In the genomic region with DNA sequence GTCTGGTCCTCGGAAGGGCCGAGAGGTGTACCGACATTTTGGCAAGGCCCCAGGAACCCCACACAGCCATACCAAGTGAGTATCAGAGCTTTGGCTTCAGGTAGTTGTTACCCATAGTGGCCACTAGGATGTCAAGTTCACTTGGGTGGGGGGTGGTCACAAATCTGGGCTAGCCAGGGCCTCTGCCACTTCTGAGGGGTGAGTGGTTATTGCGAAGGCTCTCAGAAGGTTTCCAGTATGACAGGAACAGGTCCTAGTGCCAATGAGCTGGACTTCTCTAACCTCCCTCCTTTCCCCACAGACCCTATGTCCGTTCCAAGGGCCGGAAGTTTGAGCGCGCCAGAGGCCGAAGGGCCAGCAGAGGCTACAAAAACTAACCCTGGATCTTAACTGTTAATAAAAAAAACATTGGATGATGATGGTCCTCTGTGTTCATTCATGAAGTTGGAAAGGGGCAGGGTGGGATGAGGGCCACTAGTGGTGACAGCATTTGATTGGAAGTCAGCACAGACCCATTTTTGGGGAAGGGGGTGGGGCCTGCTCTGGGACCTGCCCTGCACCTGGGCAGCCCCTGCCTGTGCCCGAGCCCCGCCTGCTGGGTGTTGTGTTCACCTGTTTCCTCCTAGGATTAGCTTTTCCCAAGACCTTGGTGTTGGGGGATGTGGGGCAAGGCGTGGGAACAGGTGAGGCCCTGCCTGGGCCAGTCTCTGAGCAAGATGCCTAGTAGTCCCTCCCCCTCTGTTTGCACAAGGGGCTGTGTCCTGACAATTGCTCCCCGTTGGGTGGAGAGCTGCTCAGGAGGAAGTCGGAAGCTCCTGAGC, we compare ENCODE assay signal across 8 mouse cellular contexts. TPM values are rescaled to one million over a fixed set of nuclear protein-coding genes. Genes with fewer than 3 reads are reported as not detected.
DNase-seq lines count a peak whose midpoint lies in the region; ATAC-seq and TF ChIP-seq lines count a peak whose summit lies in the region.

A gene (plus strand): TSS at position 800 of the 821 bp plus-strand sequence.

- no peaks in the 10 kb centered on the region for H3K9me3 ChIP-seq in heart, embryonic 12.5 days (replicated peaks)
- H3K9me3 ChIP-seq in limb, embryonic 13.5 days: no peaks in the 10 kb centered on the region

- DNase-seq in heart, adult 2 months: peak in 1 of 2 experiments; percentile 25
- DNase-seq in urinary bladder, postnatal 10 days (ENCODE audit: low spot score): peak; percentile 9
- DNase-seq in urinary bladder, adult 2 months (ENCODE audit: low spot score): no peak
- no peak for DNase-seq in spleen, adult 18-20 months
- no peak for DNase-seq in natural killer cell, adult 2 months (ENCODE audit: low spot score in 2 of 2)
- no peak for DNase-seq in retina, postnatal 1 day

- intact Hi-C loops in heart, adult 2 months (cut with DNase I): loop anchor here (5.0 kb wide), 1 partner anchor 87 kb away; no protein-coding TSS in a partner anchor

- TF ChIP-seq EP300 in heart, adult 2 months (IDR thresholded peaks at IDR 0.05; ENCODE audit: insufficient read depth, low read depth, low read length): no peak

- H3K79me2 ChIP-seq in heart, adult 2 months (replicated peaks; ENCODE audit: control insufficient read depth, insufficient read depth, low read length): no peaks in the 10 kb centered on the region; the same call in 1 of the 2 replicates

- peaks cover 8% of the 10 kb centered on the region for H3K4me1 ChIP-seq in heart, adult 2 months (ENCODE audit: control insufficient read depth, insufficient read depth, low read length)
- H3K4me1 ChIP-seq in heart, embryonic 12.5 days (replicated peaks): peaks cover 33% of the 10 kb centered on the region
- H3K4me1 ChIP-seq in limb, embryonic 13.5 days: peaks cover 40% of the 10 kb centered on the region

- H3K36me3 ChIP-seq in heart, adult 2 months (ENCODE audit: control insufficient read depth, insufficient read depth, low read length): peaks cover 3% of the 10 kb centered on the region
- peaks cover 67% of the 10 kb centered on the region for H3K36me3 ChIP-seq in heart, embryonic 12.5 days
- peaks cover 66% of the 10 kb centered on the region for H3K36me3 ChIP-seq in limb, embryonic 13.5 days

- no peak within 1 kb of the TSS for H3K27ac ChIP-seq in heart, adult 2 months
- H3K27ac ChIP-seq in heart, embryonic 12.5 days (ENCODE audit: poor library complexity, severe bottlenecking): no peak within 1 kb of the TSS
- no peak within 1 kb of the TSS; the same call in 1 of the 2 replicates for H3K27ac ChIP-seq in limb, embryonic 13.5 days

- ATAC-seq in heart, embryonic 12.5 days (ENCODE audit: insufficient number of reproducible peaks, low FRiP score): no peak
- no peak for ATAC-seq in limb, embryonic 13.5 days (ENCODE audit: low FRiP score, low read depth)

- no peak within 1 kb of the TSS; the same call in 1 of the 2 replicates for H3K4me2 ChIP-seq in heart, embryonic 12.5 days
- H3K4me2 ChIP-seq in limb, embryonic 13.5 days (replicated peaks): peak within 1 kb of the TSS; percentile 87; the same call in 1 of the 2 replicates

- WGBS in heart, adult 2 months: 73% methylated on average over 14 of the region's 14 CpGs
- WGBS in heart, embryonic 12.5 days: 78% methylated on average over 14 of the region's 14 CpGs
- 80% methylated on average over 14 of the region's 14 CpGs for WGBS in limb, embryonic 13.5 days

- H3K4me3 ChIP-seq in heart, adult 2 months: no peak within 1 kb of the TSS
- no peak within 1 kb of the TSS for H3K4me3 ChIP-seq in heart, embryonic 12.5 days
- H3K4me3 ChIP-seq in limb, embryonic 13.5 days: no peak within 1 kb of the TSS

- TF ChIP-seq CTCF in heart, adult 2 months (IDR thresholded peaks at IDR 0.05): peak; percentile 35

- no peak for TF ChIP-seq POLR2A in heart, adult 2 months (IDR thresholded peaks at IDR 0.05; ENCODE audit: insufficient read depth, low read depth, low read length)

- H3K9ac ChIP-seq in heart, adult 2 months (ENCODE audit: low read depth, low read length): no peak within 1 kb of the TSS
- no peak within 1 kb of the TSS for H3K9ac ChIP-seq in heart, embryonic 12.5 days
- H3K9ac ChIP-seq in limb, embryonic 13.5 days: peak within 1 kb of the TSS; percentile 99; the same call in 1 of the 2 replicates

- no peaks in the 10 kb centered on the region for H3K27me3 ChIP-seq in heart, adult 2 months (ENCODE audit: control insufficient read depth, insufficient read depth, low read length)
- no peaks in the 10 kb centered on the region for H3K27me3 ChIP-seq in heart, embryonic 12.5 days (replicated peaks)
- no peaks in the 10 kb centered on the region for H3K27me3 ChIP-seq in limb, embryonic 13.5 days

RNA-seq across cellular contexts. Expression of the gene that starts here (rescaled TPM):
- total RNA-seq in heart, adult 2 months (2021): under 1 TPM; 0.13 to 0.34 TPM
- 0.64 and 1.1 TPM in 2 replicates for polyA plus RNA-seq in heart, adult 2 months (2012; rRNA removed)
- polyA plus RNA-seq in heart, embryonic 12.5 days (2016; fragmentation: Nextera tagmentation; extraction: Ambion mirVana): 0.29 and 0.33 TPM in 2 replicates
- polyA plus RNA-seq in urinary bladder, adult 2 months (2012; rRNA removed): 1.3 and 1.5 TPM in 2 replicates
- 0.61 and 1.0 TPM in 2 replicates for polyA plus RNA-seq in limb, embryonic 13.5 days (2015; fragmentation: Nextera tagmentation; extraction: Ambion mirVana)
